Mouse (Mus musculus) kidney, postnatal 10 days (tissue): ENCODE measurements around the gene Crhr1.

Experiments used
- DNase-seq: peaks from one replicate; pipeline ENCODE4 v3.0.0; 2021; ENCODE audit warnings: mixed read lengths

Crhr1 gene

GRCm38 (mm10) chr11:104144930-104145329, 12.3 kb downstream of the Crhr1 start:
- DNase-seq: no peak

DNA sequence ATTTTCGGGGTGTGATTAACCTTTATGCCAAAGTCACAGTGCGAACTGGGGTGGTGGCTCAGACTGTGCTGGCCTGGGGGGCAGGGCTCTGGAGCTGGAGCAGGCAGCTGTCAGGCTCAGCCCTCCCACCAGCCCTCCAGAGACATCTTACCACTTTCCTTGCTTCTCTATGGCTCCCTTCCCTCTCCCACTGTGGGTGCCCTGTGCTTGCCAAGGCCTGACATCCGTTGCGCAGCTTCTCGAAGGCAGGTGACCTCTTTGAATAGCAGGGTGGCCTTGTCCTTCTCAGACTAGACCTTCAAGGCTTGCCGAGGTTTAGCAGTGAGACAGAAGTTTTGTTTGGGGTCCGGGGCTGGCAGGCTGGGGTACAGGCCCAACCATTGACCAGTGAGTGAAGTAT, 16.1 kb downstream of the Crhr1 start:
- no peak for DNase-seq

- DNase-seq: no peak
Observed at GRCm38 (mm10) chr11:104150911-104151310, 18.3 kb downstream of the Crhr1 start.

DNA sequence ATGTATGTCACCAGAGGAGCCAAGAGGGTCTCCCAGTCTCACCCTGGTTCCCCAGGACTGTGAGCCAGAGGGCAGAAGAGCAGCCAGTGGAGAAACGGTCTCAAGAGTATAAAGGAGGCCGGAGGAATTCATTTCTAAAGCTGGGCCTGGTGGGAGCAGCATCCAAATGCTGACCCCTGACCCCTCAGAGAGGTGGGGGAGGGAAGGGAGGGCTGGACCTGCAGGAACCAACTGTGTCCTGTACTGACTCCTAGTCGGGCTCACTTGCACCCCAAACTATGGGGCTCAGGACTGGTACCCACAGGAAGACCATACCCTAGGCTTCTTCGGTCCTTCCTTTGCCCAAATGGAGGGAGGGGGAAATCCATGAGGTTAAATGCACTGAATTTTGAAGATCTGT, 21.7 kb downstream of the Crhr1 start:
- DNase-seq: no peak

DNA sequence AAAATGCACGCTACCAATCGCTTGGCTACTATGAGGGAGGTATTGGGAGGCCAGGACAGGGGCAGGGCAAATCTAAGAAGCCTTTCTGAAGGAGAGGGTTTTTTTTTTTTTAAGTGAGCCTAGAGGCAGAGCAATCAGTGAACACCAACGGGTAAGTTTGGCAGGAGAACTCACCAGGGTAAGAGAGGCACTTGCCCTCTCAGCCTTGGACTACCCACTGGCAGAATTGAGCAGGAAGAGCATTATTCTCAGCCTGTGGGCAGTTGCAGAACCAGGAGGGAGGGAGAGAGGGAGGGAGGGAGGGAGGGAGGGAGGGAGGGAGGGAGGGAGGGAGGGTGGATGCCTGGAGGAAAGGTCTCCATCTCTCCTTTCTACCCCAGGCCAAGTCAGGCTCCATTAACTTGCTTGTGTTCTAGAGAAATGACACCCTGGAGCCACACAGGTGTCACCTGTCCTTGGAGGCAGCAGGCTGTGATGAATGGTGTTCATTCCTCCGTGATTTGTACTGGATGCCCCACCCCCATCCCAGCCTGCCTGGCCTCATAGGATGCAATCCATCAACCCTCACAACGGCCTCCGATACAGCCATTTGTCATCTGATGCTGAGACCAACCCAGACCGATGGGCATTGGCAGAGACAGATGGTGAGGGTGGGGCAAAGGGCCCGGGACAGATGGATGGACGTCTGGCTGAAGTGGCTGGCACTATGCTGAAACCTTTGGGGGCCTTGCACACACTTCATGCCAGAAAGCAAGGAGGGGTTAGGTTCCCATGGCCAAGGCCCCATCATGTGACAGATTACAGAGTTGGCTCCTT, 22.4 kb downstream of the Crhr1 start:
- no peak for DNase-seq

- no peak for DNase-seq
Observed at GRCm38 (mm10) chr11:104155899-104156298, 23.2 kb downstream of the Crhr1 start.

DNA sequence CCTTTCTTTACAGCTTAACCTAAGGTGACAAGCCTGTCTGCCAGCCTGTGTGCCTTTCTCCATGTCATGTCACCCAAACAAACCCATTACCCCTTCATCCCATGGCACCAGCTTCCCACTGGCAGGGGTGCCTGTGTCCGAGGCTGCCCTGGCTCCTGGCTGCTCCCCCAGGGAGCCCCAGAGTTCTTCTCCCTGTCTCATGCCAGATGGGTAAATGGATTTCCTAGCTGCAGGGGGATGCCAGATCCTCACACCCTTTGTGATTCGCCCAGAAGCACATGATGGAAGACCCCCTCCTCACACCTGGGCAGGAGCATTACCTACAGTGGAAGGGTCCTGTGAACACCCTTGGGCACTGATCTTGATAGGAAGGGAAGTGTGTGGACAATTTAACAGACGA, 23.7 kb downstream of the Crhr1 start:
- DNase-seq: no peak

DNA sequence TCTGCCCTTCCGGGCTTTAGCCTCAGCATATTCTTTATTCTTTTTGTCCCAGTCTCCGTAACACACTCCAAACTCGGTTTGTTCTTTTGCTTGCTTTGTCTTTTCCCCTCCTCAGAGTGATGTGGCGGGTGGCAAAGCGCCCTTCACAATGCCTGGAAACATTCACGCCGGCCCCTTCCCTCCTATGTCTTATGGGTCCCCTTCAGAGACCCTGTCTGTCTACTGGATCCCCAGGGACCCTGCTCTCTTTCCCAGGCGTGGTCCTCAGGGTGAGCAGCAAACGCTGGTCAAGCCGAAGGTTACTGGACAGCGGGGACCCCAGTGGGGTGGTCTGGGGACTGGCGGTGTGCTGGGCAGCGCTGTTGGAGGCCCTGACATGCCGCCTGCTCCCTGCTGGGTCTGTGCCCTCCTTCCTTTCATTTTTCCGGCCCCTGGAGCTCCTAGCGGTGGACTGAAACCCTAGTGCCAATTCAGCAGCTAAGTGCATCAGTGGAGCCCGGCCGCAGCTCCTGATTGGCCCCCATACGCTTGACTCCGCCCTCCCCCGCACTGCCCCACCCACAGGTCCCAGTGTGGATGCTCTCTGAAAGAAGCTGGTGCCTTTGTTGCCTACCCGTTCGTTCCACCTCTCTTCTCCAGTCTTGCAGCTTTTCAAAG, 25.1 kb downstream of the Crhr1 start:
- DNase-seq: peak; percentile 71

DNA sequence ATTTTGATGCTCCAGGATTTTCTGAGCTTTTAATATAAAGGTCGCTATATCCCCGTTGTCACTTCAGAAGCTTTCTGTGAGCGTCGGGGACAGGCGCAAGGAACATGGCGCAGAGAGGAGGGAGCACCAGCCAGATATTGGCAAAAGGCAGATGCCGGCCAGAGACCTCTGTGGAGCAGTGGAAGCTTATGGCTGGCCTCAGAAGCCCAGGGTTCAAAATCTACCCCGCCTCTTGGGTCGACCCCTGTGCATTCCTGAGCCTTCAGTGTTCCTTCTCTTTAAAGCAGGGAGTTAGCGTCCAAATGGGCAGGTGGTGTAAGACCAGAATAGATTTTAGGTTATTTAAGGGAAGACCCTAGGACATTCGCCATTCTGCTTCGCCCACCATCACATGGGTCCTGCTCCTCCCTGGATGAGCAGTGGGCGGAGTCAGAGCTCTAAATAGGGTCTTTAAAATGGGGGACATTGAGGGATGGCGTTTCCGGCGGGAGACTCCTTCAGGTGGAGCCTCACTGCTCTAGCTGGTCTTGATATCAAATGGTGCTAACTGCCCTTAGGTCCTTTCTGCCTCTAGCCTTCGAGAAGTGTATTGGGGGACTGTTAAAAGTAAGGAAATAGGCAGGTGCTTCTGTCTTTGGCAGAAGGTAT, 25.7 kb downstream of the Crhr1 start:
- DNase-seq: no peak

- no peak for DNase-seq
Observed at GRCm38 (mm10) chr11:104159769-104160272, 27.2 kb downstream of the Crhr1 start.

- DNase-seq: no peak
Observed at GRCm38 (mm10) chr11:104161153-104161552, 28.5 kb downstream of the Crhr1 start.

- DNase-seq: no peak
Observed at GRCm38 (mm10) chr11:104164257-104164656, 31.6 kb downstream of the Crhr1 start.

- DNase-seq: peak; percentile 74
Observed at GRCm38 (mm10) chr11:104171281-104171781, 38.7 kb downstream of the Crhr1 start.

DNA sequence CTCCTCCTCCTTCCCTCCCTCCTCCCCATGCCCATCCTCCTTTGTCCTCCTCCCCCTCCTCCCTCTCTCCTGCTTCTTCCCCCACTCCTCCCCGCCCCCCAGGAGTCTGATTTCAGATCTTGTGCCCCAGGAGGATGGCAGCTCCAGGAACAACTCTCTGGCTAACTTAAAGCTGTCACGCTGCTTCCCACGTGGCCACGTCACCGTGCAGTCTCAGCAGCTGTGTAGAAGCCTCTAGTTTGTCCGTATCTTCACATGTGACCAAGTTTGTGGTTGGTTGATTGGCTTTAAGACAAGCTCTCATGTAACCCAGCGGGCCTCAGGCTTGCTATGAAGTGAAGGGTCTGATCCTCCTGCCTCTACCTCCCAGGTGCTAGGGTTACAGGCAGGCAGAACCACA, 46.2 kb downstream of the Crhr1 start:
- no peak for DNase-seq

- DNase-seq: no peak
Observed at GRCm38 (mm10) chr11:104179804-104180203, 47.1 kb downstream of the Crhr1 start.

DNA sequence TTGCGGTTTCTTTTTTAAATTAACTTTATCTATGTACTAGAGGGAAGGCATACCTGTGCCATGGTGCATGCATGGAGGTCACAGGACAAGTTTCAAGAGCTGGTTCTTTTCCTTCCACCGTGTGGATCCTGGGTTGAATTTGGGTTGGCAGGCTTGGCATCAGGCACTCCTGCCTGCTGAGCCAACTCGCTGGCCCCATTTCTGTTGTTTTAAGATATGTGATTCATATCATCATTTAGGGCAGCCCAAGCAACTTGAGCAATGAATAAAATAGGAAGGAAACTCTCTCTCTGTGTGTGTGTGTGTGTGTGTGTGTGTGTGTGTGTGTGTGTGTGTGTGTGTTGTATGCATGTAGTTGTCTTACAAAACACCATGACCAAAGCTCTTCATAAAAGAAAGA, 49.5 kb downstream of the Crhr1 start:
- DNase-seq: no peak

DNA sequence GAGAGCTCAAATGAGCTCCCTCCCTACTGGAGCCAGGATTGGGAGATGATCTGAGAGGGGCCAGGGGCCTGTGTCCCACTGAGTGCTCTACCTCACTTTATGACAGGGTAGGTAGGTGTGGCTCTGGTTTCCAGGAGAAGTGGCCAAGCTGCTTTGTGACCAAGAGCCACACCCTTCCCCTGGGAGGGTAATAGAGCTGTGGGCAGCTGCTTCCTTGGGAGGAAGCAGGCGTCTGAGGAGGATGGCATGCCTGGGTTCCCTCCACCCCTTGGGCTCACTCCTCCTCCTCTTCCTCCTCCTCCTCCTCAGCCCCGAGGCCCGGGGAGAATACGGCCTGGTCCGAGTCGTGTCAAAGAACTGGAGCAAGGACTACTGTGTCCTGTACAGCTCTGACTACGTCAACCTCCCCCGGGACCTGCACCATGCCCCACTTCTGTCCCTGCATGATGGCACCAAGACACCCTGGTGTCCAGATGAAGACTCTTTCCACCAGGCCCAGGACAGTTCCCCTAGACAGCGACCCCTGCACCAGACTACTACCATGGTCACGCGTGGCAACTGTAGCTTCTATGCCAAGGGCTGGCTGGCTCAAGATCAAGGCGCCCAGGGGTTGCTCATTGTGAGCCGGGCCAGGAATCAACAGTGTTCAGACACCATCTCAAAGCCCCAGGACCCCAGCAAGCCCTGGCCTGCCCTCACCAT, 53.6 kb downstream of the Crhr1 start, which contains the start of gene Sppl2c:
TSS of gene Sppl2c (plus strand) at position 193 of the 702 bp plus-strand sequence.
- no peak for DNase-seq

GRCm38 (mm10) chr11:104186837-104187150, 54.1 kb downstream of the Crhr1 start:
- no peak for DNase-seq

DNA sequence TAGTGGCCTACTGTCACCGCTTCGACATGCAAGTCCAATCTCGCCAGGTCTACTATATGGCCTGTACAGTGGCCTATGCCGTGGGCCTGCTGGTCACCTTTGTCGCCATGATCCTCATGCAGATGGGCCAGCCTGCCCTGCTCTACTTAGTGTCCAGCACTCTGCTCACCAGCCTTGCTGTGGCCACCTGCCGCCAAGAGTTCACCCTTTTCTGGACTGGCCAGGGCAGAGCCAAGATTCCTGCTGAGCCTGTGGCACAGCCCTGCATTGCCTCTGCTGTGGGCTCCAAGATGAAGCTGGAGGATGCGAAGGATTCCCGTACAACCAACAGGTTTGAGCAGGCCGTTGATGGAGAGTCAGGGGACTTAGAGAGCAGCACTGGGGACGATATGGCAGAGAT, 55.1 kb downstream of the Crhr1 start:
- DNase-seq: no peak

DNA sequence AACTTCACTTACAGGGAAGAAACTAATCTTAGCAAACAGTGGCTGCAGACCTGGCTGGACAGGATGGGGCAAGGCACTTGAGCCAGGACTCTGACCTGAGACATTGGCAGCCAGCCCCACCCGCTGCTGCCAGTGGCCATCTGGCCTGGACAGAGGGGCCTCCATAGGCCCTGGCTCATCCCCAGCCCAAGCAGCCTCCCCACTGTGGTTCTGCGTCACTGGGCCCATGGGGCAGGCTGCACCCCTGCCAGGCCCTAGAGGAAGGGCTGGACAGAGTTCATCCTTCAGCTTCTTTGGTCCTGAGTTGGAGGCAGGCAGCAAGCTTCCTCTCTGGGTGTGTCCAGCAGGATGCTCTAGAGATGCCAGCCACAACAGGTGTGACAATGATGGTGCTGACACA, 57.4 kb downstream of the Crhr1 start:
- no peak for DNase-seq

DNA sequence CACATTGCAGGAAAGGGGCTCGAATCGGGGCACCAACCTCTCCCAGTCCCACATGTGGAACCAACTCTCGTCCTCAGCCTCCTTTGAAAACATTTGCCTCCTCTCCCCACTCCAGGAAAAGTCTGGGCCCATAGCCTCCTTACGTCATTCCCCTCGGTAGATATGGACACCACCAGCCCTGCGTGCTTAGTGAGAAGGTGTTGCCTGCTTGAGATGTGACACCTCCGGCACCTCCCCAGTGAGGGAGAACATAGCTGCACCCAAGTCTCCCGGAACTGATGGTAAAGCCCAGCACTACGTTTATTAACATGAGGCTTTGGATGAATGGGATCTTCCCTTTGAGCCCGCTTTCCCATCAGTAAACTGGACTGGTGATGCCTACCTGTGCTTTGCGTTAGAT, 62.7 kb downstream of the Crhr1 start:
- no peak for DNase-seq

DNA sequence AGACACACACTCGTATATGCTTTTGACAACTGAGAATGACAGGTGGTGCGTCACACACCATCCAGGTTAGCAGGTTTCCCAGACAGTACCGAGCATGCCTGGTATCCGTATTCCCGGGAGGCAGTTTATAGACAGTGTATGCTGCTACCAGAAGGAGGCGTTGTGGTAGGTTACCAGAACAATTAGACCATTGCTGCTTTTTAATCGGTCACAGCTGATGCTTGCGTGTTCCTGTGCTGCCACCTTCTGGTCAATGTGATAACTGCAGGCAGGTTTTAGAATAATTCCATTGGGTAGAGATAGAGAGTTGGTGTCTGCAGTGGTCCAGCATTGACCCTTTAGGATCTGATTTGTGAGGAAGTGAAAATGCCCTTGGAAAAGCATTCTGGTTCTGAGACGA, 63.1 kb downstream of the Crhr1 start:
- DNase-seq: peak; percentile 86

GRCm38 (mm10) chr11:104197861-104198260, 65.2 kb downstream of the Crhr1 start:
- peak; percentile 81 for DNase-seq
